Mouse (Mus musculus): ENCODE data around the gene Tnik. TPM values are rescaled to one million over a fixed set of nuclear protein-coding genes. Genes with fewer than 3 reads are reported as not detected.

Gene Tnik
- total RNA-seq, 2 experiments from 2014 or later, result 14.5 to 26.2 TPM

GRCm38 (mm10) chr3:28549391-28549790 is 286.4 kb downstream of the Tnik start:
- peak; percentile 32 for DNase-seq

- DNase-seq, result no peak
Observed at GRCm38 (mm10) chr3:28550497-28551093, 287.6 kb downstream of the Tnik start.

- DNase-seq, result no peak
Observed at GRCm38 (mm10) chr3:28551756-28552155, 288.7 kb downstream of the Tnik start.

GRCm38 (mm10) chr3:28554934-28555333 is 291.9 kb downstream of the Tnik start:
- DNase-seq, result no peak

GRCm38 (mm10) chr3:28555795-28556570 is 293.0 kb downstream of the Tnik start:
- no peak for DNase-seq

GRCm38 (mm10) chr3:28558328-28558871 is 295.4 kb downstream of the Tnik start:
- DNase-seq, result no peak

- DNase-seq, result no peak
Observed at GRCm38 (mm10) chr3:28561408-28561807, 298.4 kb downstream of the Tnik start.

GRCm38 (mm10) chr3:28562612-28563332 is 299.8 kb downstream of the Tnik start:
- peak; percentile 54 for DNase-seq

- peak; percentile 10 for DNase-seq
Observed at GRCm38 (mm10) chr3:28564370-28565357, 301.6 kb downstream of the Tnik start.

- peak; percentile 33 for DNase-seq
Observed at GRCm38 (mm10) chr3:28577301-28577700, 314.3 kb downstream of the Tnik start.

- DNase-seq, result no peak
Observed at GRCm38 (mm10) chr3:28578950-28579615, 316.1 kb downstream of the Tnik start.

GRCm38 (mm10) chr3:28585750-28586465 is 322.9 kb downstream of the Tnik start:
- DNase-seq, result no peak

- no peak for DNase-seq
Observed at GRCm38 (mm10) chr3:28587808-28588207, 324.8 kb downstream of the Tnik start.

GRCm38 (mm10) chr3:28591345-28591744 is 328.3 kb downstream of the Tnik start:
- DNase-seq, result no peak

- DNase-seq, result no peak
Observed at GRCm38 (mm10) chr3:28593922-28594321, 330.9 kb downstream of the Tnik start.

GRCm38 (mm10) chr3:28599476-28599875 is 336.5 kb downstream of the Tnik start:
- no peak for DNase-seq

GRCm38 (mm10) chr3:28606741-28607140 is 343.7 kb downstream of the Tnik start:
- no peak for DNase-seq

- no peak for DNase-seq
Observed at GRCm38 (mm10) chr3:28612330-28612729, 349.3 kb downstream of the Tnik start.

- no peak for DNase-seq
Observed at GRCm38 (mm10) chr3:28616386-28616785, 353.4 kb downstream of the Tnik start.

GRCm38 (mm10) chr3:28617008-28617627 is 354.1 kb downstream of the Tnik start:
- DNase-seq, result no peak
